Mouse (Mus musculus) right cerebral cortex, adult 18-20 months (tissue): ENCODE results near the gene Gm47955.
"Not testable (repeated sequence)": the region's sequence is repeated elsewhere in the genome, so short reads cannot be mapped to it uniquely, and the experiment has no call there.

Source experiments
- DNase-seq: peaks from one replicate; pipeline ENCODE4 v3.0.0; 2022; ENCODE audit warnings: mixed read lengths

Gene Gm47955

DNA sequence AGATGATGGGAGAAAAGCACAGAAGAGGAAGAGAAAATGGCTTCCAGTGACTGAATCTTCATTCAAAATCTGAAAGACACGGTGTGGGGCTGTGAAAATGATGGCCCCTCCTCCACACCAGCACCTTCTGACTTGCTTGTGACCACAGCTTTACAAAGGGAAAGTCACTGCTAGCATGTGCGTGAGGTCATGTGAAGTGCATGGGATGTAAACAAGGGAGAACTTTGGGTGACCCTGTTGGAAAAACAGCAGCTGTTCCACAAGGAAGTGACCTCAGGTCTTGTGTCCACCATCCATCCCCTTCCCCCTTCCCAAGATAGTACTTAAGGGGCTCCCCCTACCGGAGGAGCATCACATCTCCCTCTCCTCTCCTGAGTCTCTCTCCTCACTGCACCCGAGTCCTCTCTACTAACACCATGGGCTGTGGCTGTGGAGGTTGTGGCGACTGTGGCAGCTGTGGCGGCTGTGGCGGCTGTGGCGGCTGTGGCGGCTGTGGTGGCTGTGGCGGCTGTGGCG lies at the start of gene Gm47955:
TSS of gene Gm47955 (plus strand) at position 417 of the 516 bp plus-strand sequence.
- DNase-seq, result no peak

DNA sequence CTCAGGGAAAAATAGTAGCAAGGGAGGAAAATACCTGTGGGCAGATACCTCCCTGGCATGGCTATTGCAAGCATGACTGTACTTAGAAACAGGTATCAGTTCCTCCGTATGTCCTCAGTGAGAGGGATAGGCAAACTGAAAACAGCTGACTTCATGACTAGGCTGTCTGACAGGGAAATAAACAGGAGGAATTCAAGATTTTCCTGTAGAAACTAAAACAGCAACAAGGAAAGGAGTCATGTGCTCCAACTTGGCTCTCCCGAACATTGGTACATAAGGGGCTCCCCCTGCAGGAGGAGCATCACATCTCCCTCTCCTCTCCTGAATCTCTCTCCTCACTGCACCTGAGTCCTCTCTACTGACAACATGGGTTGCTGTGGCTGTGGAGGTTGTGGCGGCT lies 47.1 kb upstream of the Gm47955 start, which contains the start of gene A030005L19Rik:
TSS of gene A030005L19Rik (plus strand) at position 301 of the 400 bp plus-strand sequence.
- no peak for DNase-seq

DNA sequence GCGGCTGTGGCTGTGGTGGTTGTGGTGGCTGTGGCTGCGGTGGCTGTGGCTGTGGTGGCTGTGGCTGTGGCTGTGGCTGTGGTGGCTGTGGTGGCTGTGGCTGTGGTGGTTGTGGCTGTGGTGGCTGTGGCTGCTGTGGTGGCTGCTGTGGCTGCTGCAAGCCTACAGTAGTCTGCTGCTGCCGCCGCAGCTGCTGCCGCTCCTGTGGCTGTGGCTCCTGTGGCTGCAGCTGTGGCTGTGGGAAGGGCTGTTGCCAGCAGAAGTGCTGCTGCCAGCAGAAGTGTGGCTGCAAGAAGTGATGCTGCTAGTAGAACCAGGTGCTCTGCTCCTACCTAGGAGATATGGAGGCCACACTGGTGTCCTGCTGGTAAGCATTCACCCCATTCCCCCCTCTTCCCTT lies 46.7 kb upstream of the Gm47955 start:
- DNase-seq, result not testable (repeated sequence)

DNA sequence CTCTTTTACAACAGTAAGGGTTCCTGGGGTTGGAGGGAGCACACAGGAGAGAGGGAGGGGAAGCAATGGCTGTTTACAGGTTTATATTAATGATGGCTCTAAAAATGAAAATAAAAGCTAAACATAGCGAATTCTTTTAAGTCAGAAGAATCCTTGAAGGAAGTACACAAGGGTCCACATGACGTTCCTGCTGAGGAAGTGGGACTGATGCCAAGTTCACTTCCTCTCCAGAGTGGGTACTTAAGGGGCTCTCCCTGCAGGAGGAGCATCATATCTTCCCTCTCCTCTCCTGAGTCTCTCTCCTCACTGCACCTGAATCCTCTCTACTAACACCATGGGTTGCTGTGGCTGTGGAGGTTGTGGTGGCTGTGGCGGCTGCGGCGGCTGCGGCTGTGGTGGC lies 35.4 kb upstream of the Gm47955 start, which contains the start of gene A030014E15Rik:
TSS of gene A030014E15Rik (plus strand) at position 268 of the 400 bp plus-strand sequence.
- DNase-seq, result no peak

DNA sequence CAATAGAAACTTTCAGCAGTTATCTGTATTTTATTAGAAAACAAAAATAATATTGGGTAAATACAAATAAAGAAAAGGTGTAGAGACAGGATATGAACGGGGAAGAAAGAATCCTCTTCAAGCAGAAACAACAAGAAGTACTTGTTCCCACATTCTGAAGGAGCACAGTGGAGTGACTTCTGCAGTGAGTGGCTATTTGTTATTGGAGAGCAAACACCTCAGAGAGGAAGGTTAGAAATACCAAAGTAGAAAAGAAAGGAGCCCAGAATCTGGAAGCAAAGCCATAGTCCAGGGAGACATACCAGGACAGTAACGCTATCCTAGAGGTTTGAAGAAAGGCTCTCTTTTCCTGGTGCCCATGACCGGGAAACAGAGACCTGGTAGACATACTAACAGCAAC lies 29.5 kb upstream of the Gm47955 start:
- not testable (repeated sequence) for DNase-seq

DNA sequence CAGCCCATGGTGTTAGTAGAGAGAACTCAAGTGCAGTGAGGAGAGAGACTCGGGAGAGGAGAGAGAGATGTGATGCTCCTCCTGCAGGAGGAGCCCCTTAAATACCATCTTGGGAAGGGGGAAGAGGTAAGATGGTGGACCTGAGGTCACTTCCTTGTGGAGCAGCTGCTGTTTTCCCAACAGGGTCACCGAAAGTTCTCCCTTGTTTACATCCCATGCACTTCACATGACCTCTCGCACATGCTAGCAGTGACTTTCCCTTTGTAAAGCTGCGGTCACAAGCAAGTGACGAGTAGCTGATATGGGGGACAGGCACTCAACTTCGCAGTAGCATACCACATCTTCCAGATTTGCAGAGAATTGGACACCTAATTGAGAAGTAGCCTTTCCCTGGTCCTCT lies 28.8 kb upstream of the Gm47955 start, which contains the start of gene Gm6217:
TSS of gene Gm6217 (minus strand) at position 74 of the 400 bp plus-strand sequence.
- not testable (repeated sequence) for DNase-seq

DNA sequence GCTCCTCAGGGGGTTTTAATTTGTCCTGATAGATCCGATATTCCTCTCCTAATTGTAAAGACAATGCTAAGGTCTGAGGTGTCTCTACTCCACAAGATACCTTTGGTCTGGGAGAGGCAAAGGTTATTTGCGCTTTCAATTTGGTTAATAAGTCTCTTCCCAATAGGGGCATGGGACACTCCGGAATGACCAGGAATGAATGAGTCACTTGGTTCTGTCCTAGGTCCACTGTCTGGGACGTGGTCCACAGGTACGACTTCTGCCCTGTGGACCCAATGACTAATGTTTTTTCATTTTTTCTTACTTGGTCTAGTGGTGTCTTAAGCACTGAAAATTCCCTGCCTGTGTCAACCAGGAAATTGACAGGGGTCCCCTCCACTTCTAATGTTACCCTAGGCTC lies 21.4 kb upstream of the Gm47955 start:
- no peak for DNase-seq

DNA sequence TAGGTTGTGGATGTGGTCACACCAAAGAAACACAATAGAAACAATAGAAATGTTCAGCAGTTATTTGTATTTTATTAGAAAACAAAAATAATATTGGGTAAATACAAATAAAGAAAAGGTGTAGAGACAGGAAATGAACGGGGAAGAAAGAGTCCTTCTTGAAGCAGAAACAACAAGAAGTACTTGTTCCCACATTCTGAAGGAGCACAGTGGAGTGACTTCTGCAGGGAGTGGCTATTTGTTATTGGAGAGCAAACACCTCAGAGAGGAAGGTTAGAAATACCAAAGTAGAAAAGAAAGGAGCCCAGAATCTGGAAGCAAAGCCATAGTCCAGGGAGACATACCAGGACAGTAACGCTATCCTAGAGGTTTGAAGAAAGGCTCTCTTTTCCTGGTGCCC lies 17.6 kb upstream of the Gm47955 start:
- DNase-seq, result not testable (repeated sequence)

DNA sequence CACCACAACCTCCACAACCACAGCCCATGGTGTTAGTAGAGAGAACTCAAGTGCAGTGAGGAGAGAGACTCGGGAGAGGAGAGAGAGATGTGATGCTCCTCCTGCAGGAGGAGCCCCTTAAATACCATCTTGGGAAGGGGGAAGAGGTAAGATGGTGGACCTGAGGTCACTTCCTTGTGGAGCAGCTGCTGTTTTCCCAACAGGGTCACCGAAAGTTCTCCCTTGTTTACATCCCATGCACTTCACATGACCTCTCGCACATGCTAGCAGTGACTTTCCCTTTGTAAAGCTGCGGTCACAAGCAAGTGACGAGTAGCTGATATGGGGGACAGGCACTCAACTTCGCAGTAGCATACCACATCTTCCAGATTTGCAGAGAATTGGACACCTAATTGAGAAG lies 16.8 kb upstream of the Gm47955 start, which contains the start of gene A030003K21Rik:
TSS of gene A030003K21Rik (minus strand) at position 94 of the 400 bp plus-strand sequence.
- not testable (repeated sequence) for DNase-seq

DNA sequence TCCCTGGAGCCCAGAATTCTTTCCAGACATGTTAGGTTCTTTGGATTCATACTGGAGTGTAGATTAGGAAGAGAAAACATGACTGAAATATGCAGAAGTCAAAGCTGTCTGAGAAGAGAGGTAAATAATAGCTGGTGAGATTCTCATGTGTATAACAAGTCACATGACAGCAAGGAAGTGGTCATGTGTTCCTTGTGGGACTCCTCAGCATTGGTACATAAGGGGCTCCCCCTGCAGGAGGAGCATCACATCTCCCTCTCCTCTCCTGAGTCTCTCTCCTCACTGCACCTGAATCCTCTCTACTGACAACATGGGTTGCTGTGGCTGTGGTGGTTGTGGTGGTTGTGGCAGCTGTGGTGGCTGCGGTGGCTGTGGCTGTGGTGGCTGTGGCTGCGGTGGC lies 14.1 kb upstream of the Gm47955 start:
- not testable (repeated sequence) for DNase-seq

DNA sequence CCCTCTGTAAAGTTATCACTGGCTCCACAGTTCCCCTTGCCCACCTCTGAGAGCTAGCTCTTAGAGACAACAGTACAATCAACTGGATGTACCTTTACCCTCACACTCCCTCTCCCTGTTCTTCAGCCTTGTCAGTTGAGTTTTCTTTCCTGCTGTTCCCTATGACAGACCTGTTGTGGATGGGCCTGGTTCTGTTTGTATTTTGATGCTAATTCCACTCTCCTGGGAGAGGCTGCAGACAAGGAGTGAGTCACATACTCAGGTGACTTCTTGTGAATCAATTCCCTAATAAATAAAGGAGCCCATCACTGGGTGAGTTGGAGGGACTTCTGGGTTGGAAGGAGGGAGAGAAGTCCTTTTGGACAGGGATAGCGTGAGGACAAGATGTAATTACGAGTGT lies 11.5 kb upstream of the Gm47955 start:
- no peak for DNase-seq

DNA sequence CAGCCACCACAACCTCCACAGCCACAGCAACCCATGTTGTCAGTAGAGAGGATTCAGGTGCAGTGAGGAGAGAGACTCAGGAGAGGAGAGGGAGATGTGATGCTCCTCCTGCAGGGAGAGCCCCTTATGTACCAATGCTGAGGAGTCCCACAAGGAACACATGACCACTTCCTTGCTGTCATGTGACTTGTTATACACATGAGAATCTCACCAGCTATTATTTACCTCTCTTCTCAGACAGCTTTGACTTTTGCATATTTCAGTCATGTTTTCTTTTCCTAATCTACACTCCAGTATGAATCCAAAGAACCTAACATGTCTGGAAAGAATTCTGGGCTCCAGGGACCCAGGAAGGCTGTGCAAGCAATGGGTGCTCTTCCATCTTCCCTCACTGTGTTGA lies 4.2 kb upstream of the Gm47955 start, which contains the start of gene Gm7544:
TSS of gene Gm7544 (minus strand) at position 101 of the 400 bp plus-strand sequence.
- DNase-seq, result not testable (repeated sequence)

DNA sequence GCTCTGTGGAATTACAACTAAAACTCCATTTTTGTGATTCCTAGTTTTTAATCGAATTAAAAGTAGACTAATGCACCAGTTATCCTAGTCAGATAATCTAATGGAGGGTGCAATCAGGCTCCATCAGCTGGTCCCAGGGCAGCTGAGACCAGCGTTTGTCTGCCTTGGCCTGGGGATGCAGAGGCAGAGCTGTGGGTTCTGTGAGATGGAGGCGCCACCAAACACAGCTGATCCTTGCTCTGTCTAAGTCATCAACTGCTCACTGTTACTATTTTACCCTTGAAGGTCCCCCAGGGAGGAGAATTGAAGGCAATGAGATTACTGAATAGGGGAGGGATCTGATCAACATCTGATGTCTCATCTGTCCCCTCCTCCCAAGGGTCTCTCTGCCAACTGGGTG lies 6.3 kb downstream of the Gm47955 start:
- no peak for DNase-seq

DNA sequence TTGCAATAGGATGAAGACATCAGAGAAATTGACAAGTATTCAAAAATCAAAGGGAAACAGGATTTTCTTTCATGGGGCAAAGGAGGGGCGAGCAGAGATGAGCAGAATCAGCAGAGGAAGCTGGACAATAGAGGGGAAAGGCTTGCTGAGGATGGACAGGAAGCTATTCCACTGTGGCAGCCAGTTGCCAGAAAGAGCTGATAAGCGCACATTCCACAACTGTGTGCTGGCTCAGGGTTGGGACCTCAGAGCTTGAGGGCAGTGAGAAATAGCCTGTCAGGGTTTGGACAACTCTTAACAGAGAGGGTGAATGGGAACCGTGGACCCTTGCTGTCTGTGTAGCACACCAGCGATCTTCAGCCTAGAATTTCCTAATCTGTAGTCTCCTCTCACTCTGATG lies 12.0 kb downstream of the Gm47955 start:
- DNase-seq, result no peak

DNA sequence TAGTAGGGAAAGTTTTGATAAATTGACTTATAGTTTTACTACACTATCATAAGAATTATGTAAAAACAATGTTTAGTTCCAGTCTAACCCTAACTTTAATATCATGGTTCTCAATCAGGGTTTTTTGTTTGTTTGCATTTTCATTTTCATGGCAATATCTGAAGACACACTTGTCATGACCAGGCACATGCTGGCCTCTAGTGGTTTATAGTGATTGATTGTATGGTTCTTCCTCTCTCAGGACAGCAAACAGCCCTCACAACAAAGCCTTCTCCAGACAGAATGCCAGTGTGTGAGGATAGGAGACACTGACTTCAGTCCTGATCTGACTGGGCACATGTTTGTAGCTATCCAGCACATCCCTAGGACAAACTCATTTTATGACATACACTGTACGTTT lies 13.2 kb downstream of the Gm47955 start:
- no peak for DNase-seq

DNA sequence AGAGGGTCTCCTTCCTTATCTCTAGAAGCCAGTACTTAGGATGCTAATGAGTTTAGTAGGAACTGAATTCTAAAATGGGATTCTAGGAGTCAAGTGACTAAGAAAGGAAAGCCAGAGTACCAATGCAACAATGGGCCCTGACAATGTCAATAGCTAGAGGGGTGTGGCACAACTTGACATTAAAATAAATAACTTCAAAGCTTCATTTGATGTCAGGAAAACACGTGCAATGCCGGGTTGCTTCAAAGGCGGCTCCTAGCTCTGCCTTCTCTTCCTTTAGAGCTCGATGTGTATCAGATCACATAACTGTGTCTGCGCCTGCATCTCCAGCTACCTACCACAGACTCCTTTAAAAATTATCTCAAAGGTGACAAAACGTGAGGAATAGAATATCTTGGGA lies 13.8 kb downstream of the Gm47955 start:
- no peak for DNase-seq

DNA sequence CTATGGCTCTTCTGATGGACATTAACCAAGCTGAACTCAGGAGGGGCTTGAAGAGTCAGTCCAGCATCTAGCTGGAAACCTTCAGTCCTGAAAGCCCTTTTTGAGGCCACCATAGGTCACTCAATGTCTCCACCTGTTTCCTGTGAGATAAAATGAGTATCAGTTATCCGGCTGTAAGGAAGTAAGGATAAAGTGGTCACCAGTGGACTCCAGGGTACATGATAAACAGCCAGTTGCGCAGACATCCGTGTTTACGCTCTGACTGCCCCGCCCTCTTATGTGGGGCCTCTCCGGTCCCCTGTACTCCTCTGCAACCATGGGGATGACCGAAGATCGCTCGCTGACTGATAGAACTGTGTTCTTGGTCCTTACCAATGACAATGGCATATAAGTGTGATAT lies 14.3 kb downstream of the Gm47955 start:
- no peak for DNase-seq

DNA sequence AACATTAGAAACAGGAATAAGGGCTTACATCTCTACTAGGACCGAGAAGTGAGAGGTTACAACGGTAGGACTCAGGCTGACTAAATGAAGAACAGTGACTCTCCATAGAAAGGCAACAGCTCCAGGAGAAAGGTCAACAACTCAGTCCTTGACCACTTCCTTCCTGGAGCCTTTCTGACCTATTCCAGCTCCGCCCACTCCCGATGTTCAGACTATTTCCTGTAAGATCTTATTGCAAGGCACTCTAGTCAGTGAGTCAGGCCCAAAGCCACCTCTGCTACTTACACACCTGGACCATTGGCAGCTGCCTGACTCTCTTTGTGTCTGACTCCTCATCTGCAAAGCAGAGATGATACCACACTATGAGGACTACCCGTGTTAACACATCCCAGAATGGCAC lies 15.7 kb downstream of the Gm47955 start:
- DNase-seq, result no peak

DNA sequence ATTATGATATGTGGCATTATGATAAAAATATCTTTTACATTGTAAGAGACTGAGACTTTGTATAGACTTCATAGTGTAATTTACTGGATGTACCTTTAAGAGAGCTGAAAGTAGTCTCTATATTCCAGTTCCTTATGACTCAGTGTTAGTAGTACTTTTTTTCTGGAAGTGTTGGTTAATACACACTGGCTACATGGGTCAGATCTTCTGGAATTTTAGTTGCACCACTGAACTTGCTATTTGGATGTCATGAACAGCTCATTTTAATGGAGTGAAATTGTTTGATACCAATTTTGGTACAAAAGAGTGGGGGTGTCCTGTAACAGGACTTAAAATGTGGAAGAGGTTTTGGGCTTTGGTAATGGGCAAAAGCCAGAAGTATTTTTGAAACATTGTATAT lies 17.8 kb downstream of the Gm47955 start:
- no peak for DNase-seq

DNA sequence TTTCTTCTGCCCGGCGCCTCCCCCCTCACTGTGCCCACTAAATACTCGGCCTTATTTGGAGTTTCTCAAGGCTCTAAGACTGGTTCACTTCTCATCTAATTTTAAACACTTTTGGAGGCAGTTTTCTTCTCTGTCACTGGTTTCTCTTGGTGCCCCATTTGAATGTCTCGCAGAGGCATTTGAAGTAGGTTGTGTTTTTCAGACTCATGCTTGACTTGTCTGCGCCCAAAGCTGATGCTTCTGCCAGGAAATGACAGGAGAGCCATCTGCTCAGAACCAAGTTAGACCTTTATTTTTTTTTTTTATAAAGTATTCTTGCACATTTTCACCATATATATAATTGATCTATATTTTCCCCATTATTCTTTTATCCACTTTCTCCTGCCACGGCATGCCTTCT lies 26.7 kb downstream of the Gm47955 start:
- no peak for DNase-seq

DNA sequence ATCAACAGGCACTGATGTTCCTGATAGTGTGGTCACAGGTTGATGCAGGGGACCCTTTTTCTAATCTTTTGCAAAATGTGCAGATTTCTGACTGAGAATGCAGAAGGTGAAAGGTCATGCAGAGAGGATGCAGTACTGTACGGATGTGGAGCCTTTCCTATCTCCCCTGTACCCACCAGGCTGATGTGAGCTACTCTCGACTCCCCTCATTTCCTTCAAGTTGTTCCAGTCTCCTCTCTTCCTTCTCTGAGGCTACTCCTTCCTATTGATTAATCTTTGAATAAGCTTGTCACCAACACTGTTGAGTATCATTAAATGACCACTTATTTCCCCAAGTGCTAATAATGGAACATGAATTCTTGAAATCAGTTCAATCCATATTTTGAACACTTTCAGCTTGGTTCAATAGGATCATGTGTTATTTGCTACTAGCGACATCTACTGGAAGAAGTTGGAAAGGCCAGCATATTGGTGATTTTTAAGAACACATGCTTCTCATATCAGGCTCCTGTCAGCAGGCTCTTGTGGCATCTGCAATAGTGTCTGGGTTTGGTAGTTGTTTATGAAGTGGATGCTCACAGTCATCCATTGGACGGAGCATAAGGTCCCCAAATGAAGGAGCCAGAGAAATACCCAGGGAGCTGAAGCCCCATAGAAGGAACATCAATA lies 27.6 kb downstream of the Gm47955 start:
- peak; percentile 60 for DNase-seq

DNA sequence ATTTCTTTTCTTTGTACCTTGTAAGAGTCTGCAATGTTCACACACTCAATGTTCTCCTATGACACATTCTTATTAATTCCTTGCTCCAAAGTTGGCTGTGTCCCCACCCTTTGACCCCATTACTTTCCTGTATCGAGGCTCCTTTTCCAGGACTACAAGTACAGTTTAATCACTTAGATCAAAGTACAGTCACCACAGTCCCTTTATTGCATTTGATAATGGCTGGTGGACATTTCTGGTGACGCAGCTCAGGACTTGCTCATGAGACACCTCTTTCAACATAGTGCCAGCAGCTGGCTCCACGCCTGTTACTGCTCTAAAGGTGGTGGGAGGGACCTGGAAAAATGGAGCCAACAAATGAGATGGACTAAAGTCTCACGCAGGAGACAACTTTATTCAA lies 31.0 kb downstream of the Gm47955 start:
- DNase-seq, result no peak

DNA sequence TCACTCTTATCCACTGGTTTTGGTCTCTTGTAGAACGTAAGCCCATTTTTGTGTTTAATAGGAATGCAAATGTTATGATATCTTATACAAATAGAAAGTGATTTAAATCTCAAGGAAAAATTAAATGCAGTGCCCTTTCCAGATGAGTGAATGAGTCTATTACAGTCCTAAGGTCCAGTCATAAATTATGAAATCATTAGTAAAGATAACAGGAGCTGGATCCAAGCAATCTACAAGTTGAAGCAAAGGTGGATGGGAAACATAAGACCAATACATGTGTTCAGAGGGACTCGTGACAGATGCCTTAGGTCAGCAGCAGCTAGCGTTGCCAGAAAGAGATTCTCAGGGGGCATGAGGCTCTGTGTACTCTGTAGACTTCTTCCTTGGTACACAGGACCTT lies 31.5 kb downstream of the Gm47955 start:
- DNase-seq, result no peak

DNA sequence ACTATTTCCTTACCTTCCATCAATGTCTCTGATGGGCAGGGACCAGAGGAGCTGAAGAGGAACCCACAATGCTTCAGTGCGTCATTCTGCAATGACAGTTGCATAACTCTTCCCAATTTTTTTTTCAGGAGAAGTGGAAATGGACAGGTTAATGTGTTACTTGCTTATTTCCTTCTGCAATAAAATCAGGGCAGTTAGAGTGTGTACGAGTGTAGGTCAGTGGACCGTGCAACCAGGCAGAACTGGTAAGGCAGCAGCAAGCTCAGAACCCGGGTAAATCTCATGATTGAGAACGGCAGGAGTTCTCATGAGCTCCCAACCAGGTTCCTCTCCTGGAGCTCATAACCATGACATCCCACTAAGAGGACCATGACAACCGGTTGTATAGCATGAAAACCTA lies 32.0 kb downstream of the Gm47955 start:
- no peak for DNase-seq

DNA sequence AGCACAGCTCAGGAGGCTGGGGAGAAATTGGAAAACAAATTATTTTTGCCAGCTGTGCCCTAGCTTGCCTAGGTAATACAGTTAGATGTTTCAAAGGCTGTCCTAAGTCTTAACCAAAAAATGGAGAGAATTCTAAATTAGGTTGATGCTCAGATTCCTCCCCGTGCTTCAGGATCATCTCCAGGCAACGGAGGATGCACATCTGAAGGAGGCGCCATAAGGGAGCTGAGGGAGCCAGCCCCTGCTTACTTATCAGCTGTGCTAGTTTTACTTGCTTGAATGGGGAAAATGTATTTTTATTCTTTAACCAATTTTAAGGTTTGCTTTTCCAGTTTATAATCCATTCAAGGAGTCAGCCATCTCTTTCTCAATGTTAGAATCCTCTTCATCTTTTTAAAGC lies 33.9 kb downstream of the Gm47955 start:
- DNase-seq, result no peak
